Mouse (Mus musculus): Measurements from ENCODE around the gene Gpr55. TPM values are rescaled to one million over a fixed set of nuclear protein-coding genes. Genes with fewer than 3 reads are reported as not detected.

Gene Gpr55
- total RNA-seq, 1 experiment from 2014 or later, result 0.20 TPM

- no peak for ATAC-seq (replicated peaks in 1 of 2; ENCODE audit: insufficient read depth in 1 of 2, low FRiP score in 2 of 2, low TSS enrichment in 1 of 2, low read depth in 1 of 2, poor library complexity in 2 of 2, severe bottlenecking in 2 of 2)
Measured at GRCm38 (mm10) chr1:85928688-85929065, 32.1 kb downstream of the Gpr55 start.

DNA sequence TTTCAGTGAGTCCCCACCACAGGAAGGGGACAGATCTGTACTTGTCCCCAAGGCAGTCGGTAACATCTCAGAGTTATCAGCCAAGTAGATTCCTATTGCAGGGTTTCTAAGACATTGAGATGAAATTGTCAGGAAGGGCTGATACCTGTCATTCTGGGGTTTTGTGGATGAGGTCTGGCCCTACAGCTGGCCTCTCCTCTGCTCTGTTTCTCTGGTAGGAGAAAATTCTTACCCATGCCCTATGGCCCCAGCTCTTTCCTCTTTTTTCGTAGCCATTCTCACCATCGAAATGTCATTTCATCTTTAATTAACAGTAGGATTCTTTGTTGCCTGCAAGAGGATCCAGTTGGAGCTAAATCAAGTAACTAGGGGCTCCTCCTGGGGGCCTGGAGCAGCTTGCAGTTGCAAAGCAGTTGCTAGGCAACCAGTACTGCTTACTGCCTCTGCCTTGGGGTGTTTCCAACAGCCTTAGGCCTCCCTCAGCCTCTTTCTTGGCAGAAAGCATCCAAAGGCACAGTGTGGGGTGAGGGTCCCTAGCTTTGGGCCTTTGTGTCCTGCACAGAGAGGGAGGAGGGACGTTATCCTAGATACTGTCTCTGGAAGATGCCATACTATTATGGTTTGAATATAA lies 32.6 kb downstream of the Gpr55 start, which contains the start of gene 4933407L21Rik:
4933407L21Rik (plus strand) TSS at position 427 of the 631 bp plus-strand sequence.
- ATAC-seq (replicated peaks in 1 of 2; ENCODE audit: insufficient read depth in 1 of 2, low FRiP score in 2 of 2, low TSS enrichment in 1 of 2, low read depth in 1 of 2, poor library complexity in 2 of 2, severe bottlenecking in 2 of 2), result no peak

DNA sequence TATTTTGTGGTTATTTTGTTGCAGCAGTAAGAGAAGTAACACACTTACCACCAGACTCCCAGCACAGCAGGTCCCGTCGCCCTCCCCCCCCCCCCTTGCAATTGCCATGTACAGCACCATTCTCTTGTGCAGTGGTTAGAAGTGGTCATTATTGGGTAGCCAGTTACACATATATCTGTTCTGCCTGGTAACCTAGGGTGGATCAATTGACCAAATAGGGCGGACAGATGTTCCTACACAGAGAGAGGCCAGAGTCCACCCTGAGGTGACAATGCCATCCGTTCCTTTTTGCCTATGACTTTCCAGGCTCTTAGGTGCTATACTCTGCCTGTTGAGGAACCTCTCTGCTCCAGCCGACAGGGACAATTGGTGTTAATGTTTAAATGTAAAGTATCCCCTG lies 35.6 kb downstream of the Gpr55 start:
- ATAC-seq (replicated peaks in 1 of 2; ENCODE audit: insufficient read depth in 1 of 2, low FRiP score in 2 of 2, low TSS enrichment in 1 of 2, low read depth in 1 of 2, poor library complexity in 2 of 2, severe bottlenecking in 2 of 2), result no peak

GRCm38 (mm10) chr1:85922865-85923211 lies 38.0 kb downstream of the Gpr55 start:
- no peak for ATAC-seq (replicated peaks in 1 of 2; ENCODE audit: insufficient read depth in 1 of 2, low FRiP score in 2 of 2, low TSS enrichment in 1 of 2, low read depth in 1 of 2, poor library complexity in 2 of 2, severe bottlenecking in 2 of 2)

DNA sequence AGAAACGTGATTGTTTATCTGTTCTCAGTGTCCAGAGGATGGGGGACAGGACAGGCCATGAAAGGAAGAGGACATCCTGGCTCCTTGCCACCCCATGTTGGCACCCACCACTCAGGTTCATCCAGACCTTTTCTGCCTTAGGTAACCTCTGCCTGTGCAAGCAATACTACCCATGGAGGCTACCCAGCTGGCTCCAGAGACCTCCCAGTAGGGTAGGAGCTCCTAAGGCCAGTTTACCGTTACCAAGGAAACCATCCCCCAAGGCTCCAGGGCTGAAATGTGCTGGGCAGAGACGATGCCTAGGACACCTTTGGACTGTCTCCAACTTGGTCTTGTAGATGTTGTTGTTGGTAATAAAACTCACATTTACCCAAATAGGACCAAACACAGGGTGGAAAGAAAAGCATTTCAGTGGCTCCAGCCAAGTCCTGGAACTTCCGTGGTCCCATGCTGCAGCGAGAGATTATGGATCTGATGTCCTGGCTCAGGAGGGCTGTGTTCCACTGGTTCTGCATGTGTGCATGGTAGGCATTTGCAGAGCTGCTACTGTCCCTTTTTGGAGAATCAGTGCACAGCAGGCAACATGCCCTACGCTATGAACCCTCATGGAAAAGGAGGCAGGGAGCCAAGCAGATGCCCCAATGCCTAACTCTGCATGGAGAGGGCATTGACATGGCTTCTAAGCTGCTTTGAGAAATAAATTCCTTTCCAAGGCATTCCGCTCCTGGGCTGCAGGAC lies 38.5 kb downstream of the Gpr55 start:
- no peak for ATAC-seq (replicated peaks in 1 of 2; ENCODE audit: insufficient read depth in 1 of 2, low FRiP score in 2 of 2, low TSS enrichment in 1 of 2, low read depth in 1 of 2, poor library complexity in 2 of 2, severe bottlenecking in 2 of 2)

GRCm38 (mm10) chr1:85921725-85922124 lies 39.1 kb downstream of the Gpr55 start:
- ATAC-seq (replicated peaks in 1 of 2; ENCODE audit: insufficient read depth in 1 of 2, low FRiP score in 2 of 2, low TSS enrichment in 1 of 2, low read depth in 1 of 2, poor library complexity in 2 of 2, severe bottlenecking in 2 of 2), result no peak

DNA sequence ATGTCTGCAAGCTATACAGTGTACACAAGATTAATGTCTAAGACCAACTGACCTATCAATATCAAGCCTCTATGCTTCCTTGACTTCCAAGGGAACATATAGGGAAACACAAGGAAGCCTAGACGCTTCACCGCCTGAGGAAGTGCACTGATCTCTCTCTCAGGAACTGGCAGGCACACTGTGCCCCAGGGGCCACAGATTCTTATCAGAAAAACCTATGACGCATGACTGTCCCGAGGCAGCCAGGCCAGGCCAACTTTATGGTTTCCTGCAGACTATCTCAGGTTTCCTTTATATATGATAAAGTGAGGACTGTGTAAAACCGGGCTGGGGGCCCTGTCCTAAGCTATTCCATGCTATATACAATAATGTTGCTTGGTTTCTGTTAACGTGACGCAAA lies 41.2 kb downstream of the Gpr55 start:
- ATAC-seq (replicated peaks in 1 of 2; ENCODE audit: insufficient read depth in 1 of 2, low FRiP score in 2 of 2, low TSS enrichment in 1 of 2, low read depth in 1 of 2, poor library complexity in 2 of 2, severe bottlenecking in 2 of 2), result peak; percentile 80 to 86

GRCm38 (mm10) chr1:85916830-85917450 lies 43.9 kb downstream of the Gpr55 start:
- no peak for ATAC-seq (replicated peaks in 1 of 2; ENCODE audit: insufficient read depth in 1 of 2, low FRiP score in 2 of 2, low TSS enrichment in 1 of 2, low read depth in 1 of 2, poor library complexity in 2 of 2, severe bottlenecking in 2 of 2)

- no peak for ATAC-seq (replicated peaks in 1 of 2; ENCODE audit: insufficient read depth in 1 of 2, low FRiP score in 2 of 2, low TSS enrichment in 1 of 2, low read depth in 1 of 2, poor library complexity in 2 of 2, severe bottlenecking in 2 of 2)
Measured at GRCm38 (mm10) chr1:85915890-85916289, 44.9 kb downstream of the Gpr55 start.

- ATAC-seq (replicated peaks in 1 of 2; ENCODE audit: insufficient read depth in 1 of 2, low FRiP score in 2 of 2, low TSS enrichment in 1 of 2, low read depth in 1 of 2, poor library complexity in 2 of 2, severe bottlenecking in 2 of 2), result no peak
Measured at GRCm38 (mm10) chr1:85913078-85913755, 47.6 kb downstream of the Gpr55 start.

DNA sequence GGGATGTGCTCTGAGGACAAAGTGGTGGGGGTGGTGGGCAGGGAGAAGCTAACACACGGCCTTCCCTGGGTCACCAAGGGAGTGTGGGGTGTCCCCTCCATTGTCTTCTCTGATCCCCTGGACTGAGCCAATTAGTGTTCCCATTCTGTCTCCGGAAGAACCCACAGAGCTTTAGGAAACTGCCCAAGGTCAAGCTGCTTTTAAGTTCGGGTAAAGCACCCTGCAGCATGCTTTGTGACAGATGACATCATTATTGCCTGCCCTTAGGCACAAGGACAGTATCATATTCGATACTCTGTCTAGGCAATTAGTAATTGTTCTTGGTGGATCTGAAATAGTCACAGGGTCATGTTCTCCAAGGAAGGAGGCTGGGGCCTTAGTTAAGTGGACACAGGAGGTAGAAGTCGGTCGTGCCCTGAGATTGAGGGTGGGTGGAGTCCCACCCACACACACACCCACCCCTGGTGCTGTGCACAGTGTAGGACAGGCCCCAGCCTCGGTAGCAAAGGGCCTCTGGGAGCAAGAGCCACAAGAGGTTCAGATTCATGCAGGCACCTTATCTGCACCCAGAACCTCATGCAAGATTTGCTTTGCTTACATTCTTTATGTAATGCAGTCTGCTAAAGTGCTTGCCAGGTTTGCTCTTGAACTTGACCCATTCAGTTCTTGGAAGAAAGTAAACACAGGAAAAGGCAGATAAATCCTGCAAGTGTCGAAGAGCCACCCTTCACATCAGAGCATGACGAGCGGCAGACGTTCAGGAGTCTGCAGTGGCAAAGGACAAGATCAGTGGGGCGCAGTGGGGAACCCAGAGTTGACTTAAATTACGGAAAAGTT lies 51.8 kb downstream of the Gpr55 start:
- ATAC-seq (replicated peaks in 1 of 2; ENCODE audit: insufficient read depth in 1 of 2, low FRiP score in 2 of 2, low TSS enrichment in 1 of 2, low read depth in 1 of 2, poor library complexity in 2 of 2, severe bottlenecking in 2 of 2), result no peak

- ATAC-seq (replicated peaks in 1 of 2; ENCODE audit: insufficient read depth in 1 of 2, low FRiP score in 2 of 2, low TSS enrichment in 1 of 2, low read depth in 1 of 2, poor library complexity in 2 of 2, severe bottlenecking in 2 of 2), result no peak
Measured at GRCm38 (mm10) chr1:85906892-85907291, 53.9 kb downstream of the Gpr55 start.

- ATAC-seq (replicated peaks in 1 of 2; ENCODE audit: insufficient read depth in 1 of 2, low FRiP score in 2 of 2, low TSS enrichment in 1 of 2, low read depth in 1 of 2, poor library complexity in 2 of 2, severe bottlenecking in 2 of 2), result no peak
Measured at GRCm38 (mm10) chr1:85902108-85902561, 58.7 kb downstream of the Gpr55 start.

GRCm38 (mm10) chr1:85901516-85902107 lies 59.2 kb downstream of the Gpr55 start:
- 0 out of 4 replicates have a peak, but pooled peaks of 1 of the 2 experiments have one; percentile 14 for ATAC-seq (replicated peaks in 1 of 2; ENCODE audit: insufficient read depth in 1 of 2, low FRiP score in 2 of 2, low TSS enrichment in 1 of 2, low read depth in 1 of 2, poor library complexity in 2 of 2, severe bottlenecking in 2 of 2)

GRCm38 (mm10) chr1:85900521-85901333 lies 60.1 kb downstream of the Gpr55 start:
- no peak for ATAC-seq (replicated peaks in 1 of 2; ENCODE audit: insufficient read depth in 1 of 2, low FRiP score in 2 of 2, low TSS enrichment in 1 of 2, low read depth in 1 of 2, poor library complexity in 2 of 2, severe bottlenecking in 2 of 2)

- ATAC-seq (replicated peaks in 1 of 2; ENCODE audit: insufficient read depth in 1 of 2, low FRiP score in 2 of 2, low TSS enrichment in 1 of 2, low read depth in 1 of 2, poor library complexity in 2 of 2, severe bottlenecking in 2 of 2), result no peak
Measured at GRCm38 (mm10) chr1:85899388-85899761, 61.4 kb downstream of the Gpr55 start.
